Mouse (Mus musculus): ENCODE data around the gene Rab3ip. TPM values are rescaled to one million over a fixed set of nuclear protein-coding genes. Genes with fewer than 3 reads are reported as not detected.
A peak's percentile ranks its signal among the peaks of the same experiment; 100 is the strongest.

Gene Rab3ip
- polyA plus RNA-seq, 1 experiment from 2014 or later: 45.7 TPM

GRCm38 (mm10) chr10:116949111-116950008, 1.2 kb downstream of the Rab3ip start:
- H3K9me3 ChIP-seq (ENCODE audit: control insufficient read depth, low read length): no peaks in the 10 kb centered on the region
- DNase-seq (ENCODE audit: low spot score): peak; percentile 73
- peak overlapping the region; percentile 86 for H3K4me3 ChIP-seq (ENCODE audit: low read depth, low read length)
- no peaks in the 10 kb centered on the region for H3K4me1 ChIP-seq (replicated peaks; ENCODE audit: control insufficient read depth, insufficient read depth, low read length)
- H3K27me3 ChIP-seq (ENCODE audit: control insufficient read depth, insufficient read depth, low read length): no peaks in the 10 kb centered on the region
- peak overlapping the region; percentile 85; the same call in 1 of the 2 replicates for H3K27ac ChIP-seq (ENCODE audit: low read depth, low read length)
- H3K9ac ChIP-seq (ENCODE audit: low read length): peak overlapping the region; percentile 83
- H3K36me3 ChIP-seq (ENCODE audit: control insufficient read depth, insufficient read depth, low read length): no peaks in the 10 kb centered on the region
- peak; percentile 19 for ATAC-seq (replicated peaks; ENCODE audit: low FRiP score)
- H3K4me2 ChIP-seq (ENCODE audit: low read depth, low read length, severe bottlenecking): peak overlapping the region; percentile 70
- under 1% methylated on average over 40 of the region's 44 CpGs for WGBS

- Histone ChIP-seq H3K9me3 (ENCODE audit: control insufficient read depth, low read length) (no peaks in the 10 kb centered on the region), H3K36me3 (ENCODE audit: control insufficient read depth, insufficient read depth, low read length) (no peaks in the 10 kb centered on the region), H3K27me3 (ENCODE audit: control insufficient read depth, insufficient read depth, low read length) (no peaks in the 10 kb centered on the region), H3K9ac (ENCODE audit: low read length) (no peak overlapping the region; the same call in 1 of the 2 replicates), H3K27ac (ENCODE audit: low read depth, low read length) (no peak overlapping the region), H3K4me1 (replicated peaks; ENCODE audit: control insufficient read depth, insufficient read depth, low read length) (no peaks in the 10 kb centered on the region), H3K4me2 (ENCODE audit: low read depth, low read length, severe bottlenecking) (peak overlapping the region; percentile 70), H3K4me3 (ENCODE audit: low read depth, low read length) (peak overlapping the region; percentile 86; the same call in 1 of the 2 replicates)
- DNase-seq (ENCODE audit: low spot score) (no peak), ATAC-seq (replicated peaks; ENCODE audit: low FRiP score) (no peak)
- WGBS: 79% methylated on average over 9 of the region's 9 CpGs
Measured at GRCm38 (mm10) chr10:116948414-116948813, 2.2 kb downstream of the Rab3ip start.

DNA sequence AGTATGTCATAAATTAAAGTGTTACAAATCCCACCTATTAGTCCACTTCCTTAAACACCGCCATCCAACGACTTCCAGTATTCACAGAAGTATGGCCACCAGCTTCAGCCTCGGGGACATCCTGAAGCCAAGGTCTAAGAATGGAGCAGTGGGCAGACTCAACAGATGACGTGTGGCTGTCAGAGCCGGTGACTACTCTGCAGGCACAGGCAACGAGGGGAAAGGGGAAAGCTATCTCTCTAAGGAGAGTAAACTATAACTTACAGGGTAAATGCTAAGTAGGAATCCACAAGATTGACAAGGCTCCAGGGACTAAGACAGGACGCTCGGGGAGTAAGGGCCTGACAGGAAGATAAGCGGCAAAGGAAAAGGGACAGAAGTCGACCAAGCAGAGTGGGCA, 5.6 kb downstream of the Rab3ip start:
- H3K4me1 ChIP-seq (replicated peaks; ENCODE audit: control insufficient read depth, insufficient read depth, low read length): no peaks in the 10 kb centered on the region
- WGBS: 81% methylated on average over 10 of the region's 10 CpGs
- H3K9me3 ChIP-seq (ENCODE audit: control insufficient read depth, low read length): no peaks in the 10 kb centered on the region; the same call in 1 of the 2 replicates
- H3K4me3 ChIP-seq (ENCODE audit: low read depth, low read length): no peak overlapping the region
- H3K36me3 ChIP-seq (ENCODE audit: control insufficient read depth, insufficient read depth, low read length): no peaks in the 10 kb centered on the region; the same call in 1 of the 2 replicates
- DNase-seq (ENCODE audit: low spot score) (no peak), ATAC-seq (replicated peaks; ENCODE audit: low FRiP score) (no peak)
- no peaks in the 10 kb centered on the region for H3K27me3 ChIP-seq (ENCODE audit: control insufficient read depth, insufficient read depth, low read length)
- no peak overlapping the region for H3K27ac ChIP-seq (ENCODE audit: low read depth, low read length)
- H3K9ac ChIP-seq (ENCODE audit: low read length): no peak overlapping the region
- H3K4me2 ChIP-seq (ENCODE audit: low read depth, low read length, severe bottlenecking): no peak overlapping the region

DNA sequence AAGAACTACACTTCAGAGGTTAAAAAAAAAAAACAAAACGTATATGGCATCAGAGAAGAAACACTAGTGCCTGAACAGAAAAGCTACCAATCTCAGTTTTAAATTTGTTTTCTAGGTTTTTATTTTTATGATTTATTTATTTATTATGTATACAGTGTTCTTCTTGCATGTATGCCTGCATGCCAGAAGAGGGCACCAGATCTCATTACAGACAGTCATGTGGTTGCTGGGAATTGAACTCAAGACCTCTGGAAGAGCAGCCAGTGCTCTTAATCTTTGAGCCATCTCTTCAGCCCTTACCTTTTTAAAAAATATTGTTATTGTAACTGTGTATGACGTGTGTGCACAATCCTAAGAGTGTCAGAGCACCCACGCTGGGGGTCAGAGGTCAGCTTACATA, 6.4 kb downstream of the Rab3ip start:
- Histone ChIP-seq H3K36me3 (ENCODE audit: control insufficient read depth, insufficient read depth, low read length) (no peaks in the 10 kb centered on the region; the same call in 1 of the 2 replicates), H3K9me3 (ENCODE audit: control insufficient read depth, low read length) (no peaks in the 10 kb centered on the region; the same call in 1 of the 2 replicates), H3K27me3 (ENCODE audit: control insufficient read depth, insufficient read depth, low read length) (no peaks in the 10 kb centered on the region), H3K27ac (ENCODE audit: low read depth, low read length) (no peak overlapping the region), H3K4me2 (ENCODE audit: low read depth, low read length, severe bottlenecking) (no peak overlapping the region), H3K4me1 (replicated peaks; ENCODE audit: control insufficient read depth, insufficient read depth, low read length) (no peaks in the 10 kb centered on the region), H3K4me3 (ENCODE audit: low read depth, low read length) (no peak overlapping the region), H3K9ac (ENCODE audit: low read length) (no peak overlapping the region)
- DNase-seq (ENCODE audit: low spot score) (no peak), ATAC-seq (replicated peaks; ENCODE audit: low FRiP score) (no peak)
- 91% methylated on average over 3 of the region's 3 CpGs for WGBS

GRCm38 (mm10) chr10:116943025-116943424, 7.5 kb downstream of the Rab3ip start:
- Histone ChIP-seq H3K36me3 (ENCODE audit: control insufficient read depth, insufficient read depth, low read length) (peaks cover 3% of the 10 kb centered on the region), H3K27ac (ENCODE audit: low read depth, low read length) (no peak overlapping the region), H3K9ac (ENCODE audit: low read length) (no peak overlapping the region), H3K27me3 (ENCODE audit: control insufficient read depth, insufficient read depth, low read length) (no peaks in the 10 kb centered on the region), H3K4me2 (ENCODE audit: low read depth, low read length, severe bottlenecking) (no peak overlapping the region), H3K9me3 (ENCODE audit: control insufficient read depth, low read length) (no peaks in the 10 kb centered on the region; the same call in 1 of the 2 replicates), H3K4me1 (replicated peaks; ENCODE audit: control insufficient read depth, insufficient read depth, low read length) (no peaks in the 10 kb centered on the region), H3K4me3 (ENCODE audit: low read depth, low read length) (no peak overlapping the region)
- no peak for ATAC-seq (replicated peaks; ENCODE audit: low FRiP score)
- 96% methylated on average over 6 of the region's 6 CpGs for WGBS
- no peak for DNase-seq (ENCODE audit: low spot score)

- DNase-seq (ENCODE audit: low spot score) (no peak), ATAC-seq (replicated peaks; ENCODE audit: low FRiP score) (no peak)
- Histone ChIP-seq H3K9me3 (ENCODE audit: control insufficient read depth, low read length) (no peaks in the 10 kb centered on the region), H3K4me3 (ENCODE audit: low read depth, low read length) (no peak overlapping the region), H3K4me2 (ENCODE audit: low read depth, low read length, severe bottlenecking) (no peak overlapping the region), H3K36me3 (ENCODE audit: control insufficient read depth, insufficient read depth, low read length) (peaks cover 8% of the 10 kb centered on the region), H3K9ac (ENCODE audit: low read length) (no peak overlapping the region), H3K27ac (ENCODE audit: low read depth, low read length) (no peak overlapping the region), H3K27me3 (ENCODE audit: control insufficient read depth, insufficient read depth, low read length) (no peaks in the 10 kb centered on the region), H3K4me1 (replicated peaks; ENCODE audit: control insufficient read depth, insufficient read depth, low read length) (no peaks in the 10 kb centered on the region)
- WGBS: 84% methylated on average over 12 of the region's 12 CpGs
Measured at GRCm38 (mm10) chr10:116935028-116935427, 15.5 kb downstream of the Rab3ip start.

DNA sequence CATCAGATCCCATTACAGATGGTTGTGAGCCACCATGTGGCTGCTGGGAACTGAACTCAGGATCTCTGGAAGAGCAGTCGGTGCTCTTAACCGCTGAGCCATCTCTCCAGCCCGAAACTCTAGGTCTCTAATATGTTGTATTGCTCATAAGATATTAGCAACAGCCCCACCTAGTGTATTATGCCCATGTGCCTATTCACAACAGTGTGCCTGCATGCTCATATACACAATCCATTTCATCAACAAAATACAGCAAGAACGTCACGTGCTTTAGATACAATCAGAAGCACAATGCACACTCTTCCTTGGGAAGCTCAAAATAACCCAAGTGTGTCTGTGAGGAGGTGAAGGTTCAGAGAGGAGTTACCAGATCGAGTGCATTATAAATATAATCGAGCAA, 16.8 kb downstream of the Rab3ip start:
- Histone ChIP-seq H3K27me3 (ENCODE audit: control insufficient read depth, insufficient read depth, low read length) (no peaks in the 10 kb centered on the region), H3K4me1 (replicated peaks; ENCODE audit: control insufficient read depth, insufficient read depth, low read length) (no peaks in the 10 kb centered on the region), H3K4me2 (ENCODE audit: low read depth, low read length, severe bottlenecking) (no peak overlapping the region), H3K9ac (ENCODE audit: low read length) (no peak overlapping the region), H3K27ac (ENCODE audit: low read depth, low read length) (no peak overlapping the region), H3K36me3 (ENCODE audit: control insufficient read depth, insufficient read depth, low read length) (peaks cover 7% of the 10 kb centered on the region), H3K4me3 (ENCODE audit: low read depth, low read length) (no peak overlapping the region), H3K9me3 (ENCODE audit: control insufficient read depth, low read length) (no peaks in the 10 kb centered on the region)
- ATAC-seq (replicated peaks; ENCODE audit: low FRiP score): no peak
- WGBS: 94% methylated on average over 7 of the region's 7 CpGs
- DNase-seq (ENCODE audit: low spot score): no peak

DNA sequence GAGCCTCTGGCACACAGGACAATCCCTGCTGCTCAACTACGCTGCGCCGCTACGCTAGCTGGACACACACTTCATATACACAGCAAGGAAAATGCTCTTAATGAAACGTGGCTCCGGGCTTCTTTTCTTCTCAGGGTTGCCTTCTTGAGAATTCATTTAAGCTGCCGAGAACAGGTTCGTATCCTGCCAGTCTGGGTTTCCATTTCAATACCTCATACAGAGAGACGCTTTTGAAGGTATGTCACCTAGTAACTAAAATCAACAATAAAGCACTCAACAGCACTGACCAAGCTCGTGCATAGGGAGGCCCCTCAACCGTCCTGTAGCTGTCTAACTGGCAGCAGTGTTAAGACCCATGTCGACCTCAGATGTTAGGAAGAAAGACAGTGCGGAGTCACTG, 18.2 kb downstream of the Rab3ip start:
- DNase-seq (ENCODE audit: low spot score): no peak
- H3K36me3 ChIP-seq (ENCODE audit: control insufficient read depth, insufficient read depth, low read length): peaks cover 2% of the 10 kb centered on the region; the same call in 1 of the 2 replicates
- 88% methylated on average over 13 of the region's 13 CpGs for WGBS

More for the DNA sequence above, 18.2 kb downstream of the Rab3ip start:
- H3K9me3 ChIP-seq (ENCODE audit: control insufficient read depth, low read length): no peaks in the 10 kb centered on the region
- H3K4me1 ChIP-seq (replicated peaks; ENCODE audit: control insufficient read depth, insufficient read depth, low read length): no peaks in the 10 kb centered on the region
- no peaks in the 10 kb centered on the region for H3K27me3 ChIP-seq (ENCODE audit: control insufficient read depth, insufficient read depth, low read length)
- no peak overlapping the region for H3K27ac ChIP-seq (ENCODE audit: low read depth, low read length)
- H3K4me3 ChIP-seq (ENCODE audit: low read depth, low read length): no peak overlapping the region
- no peak overlapping the region for H3K9ac ChIP-seq (ENCODE audit: low read length)
- no peak for ATAC-seq (replicated peaks; ENCODE audit: low FRiP score)
- no peak overlapping the region for H3K4me2 ChIP-seq (ENCODE audit: low read depth, low read length, severe bottlenecking)
